Mouse (Mus musculus) myocyte (in vitro differentiated cells): ENCODE data around the gene Nemf. TPM values are rescaled to one million over a fixed set of nuclear protein-coding genes. Genes with fewer than 3 reads are reported as not detected.

Source experiments
- H3K27me3 ChIP-seq: one replicate; pipeline ENCODE4 v1.6.1; 2011; ENCODE audit not compliant: control insufficient read depth, insufficient read depth, insufficient read length
- H3K36me3 ChIP-seq: one replicate; pipeline ENCODE4 v1.6.1; 2011; ENCODE audit not compliant: control insufficient read depth, insufficient read depth
- H3K4me2 ChIP-seq: one replicate; pipeline ENCODE4 v1.6.1; 2011; ENCODE audit warnings: low read depth, control low read depth
- H3K4me3 ChIP-seq: one replicate; pipeline ENCODE4 v1.5.1; 2011; ENCODE audit warnings: mild to moderate bottlenecking, control low read depth, moderate library complexity
- H3K79me2 ChIP-seq: one replicate; pipeline ENCODE4 v1.6.1; 2011; ENCODE audit not compliant: control insufficient read depth, insufficient read depth
- H3ac ChIP-seq: one replicate; pipeline ENCODE4 v1.6.1; 2011; ENCODE audit not compliant: control insufficient read depth, insufficient read length
- CEBPB ChIP-seq: IDR thresholded peaks from 2 replicates; pipeline ENCODE4 v1.6.1; 2011; ENCODE audit warnings: mild to moderate bottlenecking, moderate library complexity; ENCODE audit not compliant: poor library complexity, insufficient read depth, severe bottlenecking
- E2F4 ChIP-seq: IDR thresholded peaks from one replicate; pipeline ENCODE4 v1.6.1; 2011; ENCODE audit warnings: mild to moderate bottlenecking, control low read depth, moderate library complexity; ENCODE audit not compliant: insufficient read depth
- MAX ChIP-seq: IDR thresholded peaks from one replicate; pipeline ENCODE4 v1.6.1; 2011; ENCODE audit warnings: low read depth, mild to moderate bottlenecking, control low read depth
- MYOD1 ChIP-seq, 3 experiments: IDR thresholded peaks; one replicate each; pipeline ENCODE4 v1.6.1; 2011; ENCODE audit warnings: control low read depth in 2 of 3, low read depth in 2 of 3, mild to moderate bottlenecking in 2 of 3, moderate library complexity in 1 of 3; ENCODE audit not compliant: insufficient read length in 2 of 3, control insufficient read depth in 1 of 3
- MYOG ChIP-seq, 3 experiments: IDR thresholded peaks; one replicate each; pipeline ENCODE4 v1.6.1; 2011; ENCODE audit warnings: control low read depth in 2 of 3, low read depth in 2 of 3, mild to moderate bottlenecking in 2 of 3; ENCODE audit not compliant: insufficient read length in 2 of 3, control insufficient read depth in 1 of 3, insufficient read depth in 1 of 3
- POLR2A ChIP-seq: IDR thresholded peaks from one replicate; pipeline ENCODE4 v1.6.1; 2011; ENCODE audit warnings: low read depth, mild to moderate bottlenecking, control low read depth, moderate library complexity; ENCODE audit not compliant: insufficient read length
- POLR2AphosphoS2 ChIP-seq: IDR thresholded peaks from one replicate; pipeline ENCODE4 v1.6.1; 2011; ENCODE audit warnings: low read depth, control low read depth; ENCODE audit not compliant: insufficient read length
- REST ChIP-seq: IDR thresholded peaks from one replicate; pipeline ENCODE4 v1.6.1; 2011; ENCODE audit warnings: mild to moderate bottlenecking, control low read depth, moderate library complexity; ENCODE audit not compliant: insufficient read depth, insufficient read length
- SRF ChIP-seq: IDR thresholded peaks from one replicate; pipeline ENCODE4 v1.6.1; 2011; ENCODE audit warnings: low read depth; ENCODE audit not compliant: control insufficient read depth, insufficient read length
- TCF12 ChIP-seq: IDR thresholded peaks from one replicate; pipeline ENCODE4 v1.6.1; 2011; ENCODE audit warnings: mild to moderate bottlenecking, control low read depth; ENCODE audit not compliant: poor library complexity, insufficient read depth, severe bottlenecking
- TCF3 ChIP-seq: IDR thresholded peaks from one replicate; pipeline ENCODE4 v1.6.1; 2011; ENCODE audit warnings: low read depth, control low read depth; ENCODE audit not compliant: insufficient read length
- USF1 ChIP-seq: IDR thresholded peaks from one replicate; pipeline ENCODE4 v1.6.1; 2011; ENCODE audit warnings: low read depth, mild to moderate bottlenecking, control low read depth, moderate library complexity
- polyA plus RNA-seq: library from polyadenylated mRNA; unstranded; fragments of >200 nt; fragmentation: generic; extraction: Trizol; gene quantifications from one replicate; pipeline ENCODE4 v1.2.1, GENCODE M21; 2012; ENCODE audit warnings: missing spikeins

The Nemf gene
- polyA plus RNA-seq, 1 experiment: 6.8 TPM

DNA sequence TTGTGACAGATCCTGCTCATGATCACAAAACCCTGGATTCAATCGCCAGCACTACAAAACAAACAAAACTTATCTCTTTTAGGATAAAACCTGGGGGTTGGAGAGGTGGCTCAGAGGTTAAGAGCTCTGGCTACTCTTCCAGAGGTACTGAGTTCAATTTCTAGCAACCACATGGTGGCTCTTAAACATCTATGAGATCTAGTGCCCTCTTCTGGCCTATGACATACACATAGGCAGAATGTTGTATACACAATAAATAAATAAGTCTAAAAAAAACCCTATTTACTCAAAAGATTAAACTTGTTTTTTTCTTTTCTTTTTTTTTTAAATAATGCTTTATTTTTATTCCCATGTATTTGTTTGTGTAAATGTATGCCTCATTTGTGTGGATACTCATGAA is 5.3 kb downstream of the Nemf start:
- H3K79me2 ChIP-seq: peaks cover 18% of the 10 kb centered on the region
- H3K4me2 ChIP-seq: no peak overlapping the region
- no peaks in the 10 kb centered on the region for H3K27me3 ChIP-seq
- no peak overlapping the region for H3ac ChIP-seq
- H3K4me3 ChIP-seq: no peak overlapping the region
- TF ChIP-seq MYOD1 (IDR thresholded peaks at IDR 0.05; ENCODE audit: control insufficient read depth in 1 of 3, insufficient read length in 2 of 3, low read depth in 2 of 3): no peak
- no peak for TF ChIP-seq TCF12
- peaks cover 43% of the 10 kb centered on the region for H3K36me3 ChIP-seq

DNA sequence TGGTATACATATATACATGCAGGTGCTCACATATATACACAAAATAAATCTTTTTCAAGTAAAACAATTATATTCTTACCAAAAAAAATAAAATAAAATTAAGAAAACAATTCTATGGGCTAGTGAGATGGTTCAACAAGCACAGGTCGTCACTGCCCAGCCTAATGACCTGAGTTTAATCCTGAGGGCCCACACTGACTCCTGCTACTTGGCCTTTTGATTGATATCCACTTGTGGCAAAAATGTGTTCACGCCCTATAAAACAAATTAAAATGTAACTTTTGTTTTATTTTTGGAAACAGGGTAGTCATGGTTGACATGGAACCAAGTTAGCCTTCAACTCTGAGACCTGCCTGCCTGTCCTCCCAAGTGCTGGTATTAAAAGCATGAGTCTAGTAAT is 7.0 kb downstream of the Nemf start:
- Histone ChIP-seq H3ac (no peak overlapping the region), H3K4me2 (no peak overlapping the region), H3K4me3 (no peak overlapping the region), H3K36me3 (peaks cover 57% of the 10 kb centered on the region), H3K27me3 (no peaks in the 10 kb centered on the region), H3K79me2 (peaks cover 1% of the 10 kb centered on the region)
- no peak for TF ChIP-seq TCF12
- TF ChIP-seq MAX: no peak
- TF ChIP-seq POLR2AphosphoS2: no peak
- TF ChIP-seq MYOG (IDR thresholded peaks at IDR 0.05; ENCODE audit: control insufficient read depth in 1 of 3, insufficient read depth in 1 of 3, insufficient read length in 2 of 3, low read depth in 2 of 3): no peak
- TF ChIP-seq TCF3: no peak
- no peak for TF ChIP-seq MYOD1 (IDR thresholded peaks at IDR 0.05; ENCODE audit: control insufficient read depth in 1 of 3, insufficient read length in 2 of 3, low read depth in 2 of 3)
- no peak for TF ChIP-seq CEBPB
- TF ChIP-seq REST: no peak

DNA sequence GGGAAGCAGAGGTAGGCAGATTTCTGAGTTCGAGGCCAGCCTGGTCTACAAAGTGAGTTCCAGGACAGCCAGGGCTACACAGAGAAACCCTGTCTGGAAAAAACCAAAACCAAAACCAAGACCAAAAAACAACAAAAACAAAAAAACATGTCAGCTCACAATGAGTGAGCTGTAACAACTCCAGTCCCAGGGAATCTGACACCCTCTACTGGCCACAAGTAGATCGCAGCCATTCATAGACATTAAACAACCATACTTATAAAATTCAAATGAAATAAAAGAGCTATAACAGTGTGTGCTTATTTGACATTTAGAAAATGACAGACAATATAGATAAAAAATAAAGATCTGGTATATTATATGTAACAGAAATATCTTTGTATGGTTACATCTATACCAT is 23.4 kb downstream of the Nemf start:
- Histone ChIP-seq H3K4me2 (no peak overlapping the region), H3K79me2 (no peaks in the 10 kb centered on the region), H3ac (no peak overlapping the region), H3K4me3 (no peak overlapping the region), H3K27me3 (no peaks in the 10 kb centered on the region), H3K36me3 (peaks cover 65% of the 10 kb centered on the region)
- TF ChIP-seq MYOG (IDR thresholded peaks at IDR 0.05; ENCODE audit: control insufficient read depth in 1 of 3, insufficient read depth in 1 of 3, insufficient read length in 2 of 3, low read depth in 2 of 3) (no peak), CEBPB (no peak), E2F4 (no peak), POLR2AphosphoS2 (no peak), SRF (no peak), USF1 (no peak), POLR2A (no peak), REST (no peak), MYOD1 (IDR thresholded peaks at IDR 0.05; ENCODE audit: control insufficient read depth in 1 of 3, insufficient read length in 2 of 3, low read depth in 2 of 3) (no peak), MAX (no peak), TCF3 (no peak), TCF12 (no peak)

DNA sequence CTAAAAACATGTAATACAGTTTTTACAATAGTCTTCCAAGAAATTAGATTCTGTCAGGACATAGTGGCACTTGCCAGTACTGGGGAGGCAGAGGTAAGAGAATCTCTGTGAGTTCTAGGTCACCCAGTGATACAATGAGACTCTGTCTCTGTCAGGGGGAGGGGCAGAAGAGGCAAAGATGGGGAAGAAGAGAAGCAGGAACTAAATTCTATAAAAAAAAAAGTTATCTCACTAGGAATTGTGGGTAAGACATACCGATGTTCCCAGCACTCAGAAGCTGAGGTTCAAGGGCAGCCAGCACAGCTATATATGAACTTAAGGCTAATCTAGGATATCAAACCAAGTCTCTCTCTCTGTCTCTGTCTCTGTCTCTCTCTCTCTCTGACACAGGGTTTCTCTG is 24.8 kb downstream of the Nemf start:
- H3K36me3 ChIP-seq: peaks cover 53% of the 10 kb centered on the region
- H3K4me2 ChIP-seq: no peak overlapping the region
- no peak overlapping the region for H3ac ChIP-seq
- TF ChIP-seq MYOD1 (IDR thresholded peaks at IDR 0.05; ENCODE audit: control insufficient read depth in 1 of 3, insufficient read length in 2 of 3, low read depth in 2 of 3) (no peak), MAX (no peak), MYOG (IDR thresholded peaks at IDR 0.05; ENCODE audit: control insufficient read depth in 1 of 3, insufficient read depth in 1 of 3, insufficient read length in 2 of 3, low read depth in 2 of 3) (no peak)
- no peak overlapping the region for H3K4me3 ChIP-seq
- H3K27me3 ChIP-seq: no peaks in the 10 kb centered on the region
- no peaks in the 10 kb centered on the region for H3K79me2 ChIP-seq

DNA sequence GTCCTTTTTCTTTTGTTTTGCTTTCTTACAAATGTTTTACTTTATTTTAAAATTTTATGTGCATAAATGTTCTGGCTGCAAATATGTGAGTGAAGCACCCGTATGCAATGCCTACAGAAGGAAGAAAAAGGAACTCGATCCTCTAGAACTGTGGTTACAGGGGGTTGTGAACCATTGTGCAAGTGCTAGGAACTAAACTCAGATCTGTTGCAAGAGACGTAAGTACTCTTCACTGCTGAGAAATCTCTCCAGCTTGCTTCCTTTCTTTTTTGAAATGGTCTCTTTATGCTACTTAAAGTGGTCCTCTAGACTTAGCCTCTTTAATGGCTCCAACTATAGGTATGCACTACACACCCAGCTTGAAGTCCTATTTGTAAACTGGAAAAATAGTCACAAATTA is 25.8 kb downstream of the Nemf start:
- H3K79me2 ChIP-seq: no peaks in the 10 kb centered on the region
- no peaks in the 10 kb centered on the region for H3K27me3 ChIP-seq
- no peak overlapping the region for H3ac ChIP-seq
- H3K4me3 ChIP-seq: no peak overlapping the region
- no peak overlapping the region for H3K4me2 ChIP-seq
- H3K36me3 ChIP-seq: peaks cover 44% of the 10 kb centered on the region
- TF ChIP-seq POLR2A: no peak
- TF ChIP-seq MAX: no peak
- no peak for TF ChIP-seq E2F4
- TF ChIP-seq TCF12: no peak
- TF ChIP-seq USF1: no peak
- no peak for TF ChIP-seq CEBPB
- no peak for TF ChIP-seq MYOD1 (IDR thresholded peaks at IDR 0.05; ENCODE audit: control insufficient read depth in 1 of 3, insufficient read length in 2 of 3, low read depth in 2 of 3)
- no peak for TF ChIP-seq REST
- no peak for TF ChIP-seq TCF3
- no peak for TF ChIP-seq MYOG (IDR thresholded peaks at IDR 0.05; ENCODE audit: control insufficient read depth in 1 of 3, insufficient read depth in 1 of 3, insufficient read length in 2 of 3, low read depth in 2 of 3)
